Mouse (Mus musculus) CH12.LX (cell line): ENCODE measurements around the gene Mprip. TPM values are rescaled to one million over a fixed set of nuclear protein-coding genes. Genes with fewer than 3 reads are reported as not detected.

ENCODE experiments used
- DNase-seq: peaks from one replicate; pipeline ENCODE4 v3.0.0-alpha.2; 2013; ENCODE audit errors: extremely low read depth
- H3K27ac ChIP-seq: 2 replicates; pipeline ENCODE4 v1.5.1; 2012; ENCODE audit warnings: low read depth, mild to moderate bottlenecking, control low read depth, moderate library complexity; ENCODE audit not compliant: insufficient read depth
- H3K27me3 ChIP-seq: replicated peaks from 2 replicates; pipeline ENCODE3; 2012; ENCODE audit warnings: inconsistent platforms
- H3K36me3 ChIP-seq, 2 experiments: replicated peaks in 1 of 2; 2 replicates each; pipeline versions ENCODE3 to v1.6.1; 2012; ENCODE audit warnings: inconsistent platforms in 1 of 2, low read length in 1 of 2, mild to moderate bottlenecking in 1 of 2, mixed read lengths in 1 of 2, moderate library complexity in 1 of 2; ENCODE audit not compliant: control insufficient read depth in 1 of 2, insufficient read depth in 1 of 2
- H3K4me1 ChIP-seq, 2 experiments: 2 replicates each; pipeline ENCODE4 v1.6.1; 2012; ENCODE audit warnings: inconsistent platforms in 1 of 2, moderate library complexity in 1 of 2; ENCODE audit not compliant: insufficient read depth in 2 of 2, control insufficient read depth in 1 of 2
- H3K4me2 ChIP-seq: 2 replicates; pipeline ENCODE4 v1.6.1; 2012; ENCODE audit warnings: low read depth, mild to moderate bottlenecking, control low read depth; ENCODE audit not compliant: poor library complexity, insufficient read depth, severe bottlenecking
- H3K4me3 ChIP-seq, 3 experiments: fragments of 150-350 bp in 1 of 3; sonication (generic) in 1 of 3; replicated peaks in 1 of 3; 2 replicates each; pipeline versions ENCODE3 to v1.5.1; 2011 to 2012; ENCODE audit warnings: low read depth in 2 of 3, low read length in 2 of 3, mild to moderate bottlenecking in 2 of 3, moderate library complexity in 2 of 3, control low read depth in 1 of 3, improper control_type of control experiment in 1 of 3, inconsistent platforms in 1 of 3, mixed read lengths in 1 of 3; ENCODE audit not compliant: poor library complexity in 1 of 3
- H3K79me2 ChIP-seq: replicated peaks from 2 replicates; pipeline ENCODE4 v1.6.1; 2012; ENCODE audit warnings: mild to moderate bottlenecking, moderate library complexity; ENCODE audit not compliant: control insufficient read depth, poor library complexity, insufficient read depth, severe bottlenecking; ENCODE audit errors: extremely low read depth
- H3K9ac ChIP-seq: 2 replicates; pipeline ENCODE4 v1.6.1; 2012; ENCODE audit warnings: low read depth, mild to moderate bottlenecking, control low read depth, moderate library complexity; ENCODE audit not compliant: insufficient read depth
- H3K9me3 ChIP-seq: replicated peaks from 2 replicates; pipeline ENCODE3; 2012; ENCODE audit warnings: low read length, inconsistent platforms, mixed read lengths
- BHLHE40 ChIP-seq: IDR thresholded peaks from 2 replicates; pipeline ENCODE4 v1.6.1; 2011; ENCODE audit warnings: mild to moderate bottlenecking, low read depth, low read length, improper control_type of control experiment
- CHD1 ChIP-seq: IDR thresholded peaks from 2 replicates; pipeline ENCODE4 v1.6.1; 2012; ENCODE audit warnings: low read depth, low read length, improper control_type of control experiment, inconsistent platforms
- CHD2 ChIP-seq: IDR thresholded peaks from 2 replicates; pipeline ENCODE4 v1.6.1; 2011; ENCODE audit warnings: low read length, improper control_type of control experiment
- CTCF ChIP-seq, 2 experiments: IDR thresholded peaks in 1 of 2; conservative IDR thresholded peaks in 1 of 2; 2 replicates each; pipeline ENCODE4 v1.5.1; 2011 to 2012; ENCODE audit warnings: low read depth in 2 of 2, low read length in 2 of 2, improper control_type of control experiment in 1 of 2, inconsistent platforms in 1 of 2, mild to moderate bottlenecking in 1 of 2, moderate library complexity in 1 of 2
- EP300 ChIP-seq: IDR thresholded peaks from 2 replicates; pipeline ENCODE4 v1.6.1; 2011; ENCODE audit warnings: low read length, improper control_type of control experiment
- ETS1 ChIP-seq: conservative IDR thresholded peaks from 2 replicates; pipeline ENCODE4 v1.6.1; 2012; ENCODE audit warnings: low read depth, mild to moderate bottlenecking, inconsistent platforms, low read length, improper control_type of control experiment, moderate library complexity
- GABPA ChIP-seq: IDR thresholded peaks from 2 replicates; pipeline ENCODE4 v1.6.1; 2012; ENCODE audit warnings: low read depth, low read length, improper control_type of control experiment, inconsistent platforms; ENCODE audit not compliant: insufficient replicate concordance
- HCFC1 ChIP-seq: IDR thresholded peaks from 2 replicates; pipeline ENCODE4 v1.6.1; 2012; ENCODE audit warnings: low read depth, mild to moderate bottlenecking, inconsistent platforms, low read length, improper control_type of control experiment
- IRF4 ChIP-seq: IDR thresholded peaks from 2 replicates; pipeline ENCODE4 v1.6.1; 2014; ENCODE audit warnings: low read depth, mild to moderate bottlenecking, inconsistent platforms, low read length, improper control_type of control experiment
- JUND ChIP-seq: conservative IDR thresholded peaks from 2 replicates; pipeline ENCODE4 v1.6.1; 2011; ENCODE audit warnings: low read depth, low read length, improper control_type of control experiment
- KAT2A ChIP-seq: IDR thresholded peaks from 2 replicates; pipeline ENCODE4 v1.6.1; 2012; ENCODE audit warnings: low read length, improper control_type of control experiment, inconsistent platforms; ENCODE audit not compliant: insufficient replicate concordance
- MAFK ChIP-seq: IDR thresholded peaks from 2 replicates; pipeline ENCODE4 v1.6.1; 2011; ENCODE audit warnings: low read length, improper control_type of control experiment; ENCODE audit not compliant: insufficient replicate concordance
- MAX ChIP-seq: IDR thresholded peaks from 2 replicates; pipeline ENCODE4 v1.6.1; 2011; ENCODE audit warnings: low read length, improper control_type of control experiment
- MAZ ChIP-seq: IDR thresholded peaks from 2 replicates; pipeline ENCODE4 v1.6.1; 2012; ENCODE audit warnings: low read depth, mild to moderate bottlenecking, inconsistent platforms, low read length, improper control_type of control experiment, moderate library complexity
- MXI1 ChIP-seq: IDR thresholded peaks from 2 replicates; pipeline ENCODE4 v1.6.1; 2011; ENCODE audit warnings: mild to moderate bottlenecking, low read depth, low read length, improper control_type of control experiment
- MYC ChIP-seq: IDR thresholded peaks from 2 replicates; pipeline ENCODE4 v1.6.1; 2011; ENCODE audit warnings: low read depth, mild to moderate bottlenecking, improper control_type of control experiment, low read length
- NELFE ChIP-seq: IDR thresholded peaks from 2 replicates; pipeline ENCODE4 v1.6.1; 2011; ENCODE audit warnings: low read depth, low read length, improper control_type of control experiment
- NRF1 ChIP-seq: IDR thresholded peaks from 2 replicates; pipeline ENCODE4 v1.6.1; 2014; ENCODE audit warnings: low read depth, mild to moderate bottlenecking, inconsistent platforms, low read length, improper control_type of control experiment, moderate library complexity
- PAX5 ChIP-seq: IDR thresholded peaks from 2 replicates; pipeline ENCODE4 v1.6.1; 2012; ENCODE audit warnings: low read length, inconsistent platforms, mixed read lengths
- POLR2A ChIP-seq: IDR thresholded peaks from 2 replicates; pipeline ENCODE4 v1.6.1; 2011; ENCODE audit warnings: low read depth, mild to moderate bottlenecking, improper control_type of control experiment, low read length
- RAD21 ChIP-seq: IDR thresholded peaks from 2 replicates; pipeline ENCODE4 v1.6.1; 2011; ENCODE audit warnings: low read depth, mild to moderate bottlenecking, low read length, improper control_type of control experiment, moderate library complexity
- SIN3A ChIP-seq: IDR thresholded peaks from 2 replicates; pipeline ENCODE4 v1.6.1; 2012; ENCODE audit warnings: low read length, improper control_type of control experiment, inconsistent platforms
- SMC3 ChIP-seq: IDR thresholded peaks from 2 replicates; pipeline ENCODE4 v1.6.1; 2011; ENCODE audit warnings: low read depth, low read length, improper control_type of control experiment
- TBP ChIP-seq: conservative IDR thresholded peaks from 2 replicates; pipeline ENCODE4 v1.6.1; 2011; ENCODE audit warnings: low read depth, low read length, improper control_type of control experiment
- UBTF ChIP-seq: IDR thresholded peaks from 2 replicates; pipeline ENCODE4 v1.6.1; 2012; ENCODE audit warnings: low read depth, mild to moderate bottlenecking, inconsistent platforms, low read length, improper control_type of control experiment, moderate library complexity
- USF2 ChIP-seq: conservative IDR thresholded peaks from 2 replicates; pipeline ENCODE4 v1.6.1; 2011; ENCODE audit warnings: low read depth, low read length, improper control_type of control experiment
- ZC3H11A ChIP-seq: IDR thresholded peaks from 2 replicates; pipeline ENCODE4 v1.6.1; 2012; ENCODE audit warnings: low read depth, mild to moderate bottlenecking, inconsistent platforms, low read length, improper control_type of control experiment
- ZMIZ1 ChIP-seq: IDR thresholded peaks from 2 replicates; pipeline ENCODE4 v1.6.1; 2012; ENCODE audit warnings: low read depth, mild to moderate bottlenecking, inconsistent platforms, low read length, improper control_type of control experiment
- ZNF384 ChIP-seq: IDR thresholded peaks from 2 replicates; pipeline ENCODE4 v1.6.1; 2012; ENCODE audit warnings: low read depth, low read length, improper control_type of control experiment, inconsistent platforms
- dilution Hi-C: fragments of 300-500 bp; cut with MboI; formaldehyde crosslinking; loops from 2 replicates; pipeline ENCODE4 v1.14.3; 2020; ENCODE audit warnings: low sequenced_read_pairs; ENCODE audit not compliant: extremely low pct_unique_long_range_greater_than_20kb, extremely low pct_ligation_motif_present
- in situ Hi-C: fragments of 300-500 bp; cut with MboI; formaldehyde crosslinking; loops from 3 replicates; pipeline ENCODE4 v1.14.3; 2019; ENCODE audit warnings: low sequenced_read_pairs, low pct_ligation_motif_present, low pct_unique_long_range_greater_than_20kb, mixed read lengths
- polyA plus RNA-seq: library from polyadenylated mRNA; unstranded; fragments of >175 nt; gene quantifications from 2 replicates; pipeline ENCODE4 v1.2.1, GENCODE M21; 2012; ENCODE audit warnings: low read depth; ENCODE audit not compliant: insufficient read length
- total RNA-seq, 2 experiments: library from RNA; depleted of rRNA; stranded (reverse); fragments of 300-350 nt in 1 of 2; fragments of >200 nt in 1 of 2; gene quantifications; 2 replicates each; pipeline ENCODE4 v1.2.3; 2012 to 2014

The Mprip gene
- total and polyA plus RNA-seq, 3 experiments = 50.6 to 59.5 (median 56.4) TPM

DNA sequence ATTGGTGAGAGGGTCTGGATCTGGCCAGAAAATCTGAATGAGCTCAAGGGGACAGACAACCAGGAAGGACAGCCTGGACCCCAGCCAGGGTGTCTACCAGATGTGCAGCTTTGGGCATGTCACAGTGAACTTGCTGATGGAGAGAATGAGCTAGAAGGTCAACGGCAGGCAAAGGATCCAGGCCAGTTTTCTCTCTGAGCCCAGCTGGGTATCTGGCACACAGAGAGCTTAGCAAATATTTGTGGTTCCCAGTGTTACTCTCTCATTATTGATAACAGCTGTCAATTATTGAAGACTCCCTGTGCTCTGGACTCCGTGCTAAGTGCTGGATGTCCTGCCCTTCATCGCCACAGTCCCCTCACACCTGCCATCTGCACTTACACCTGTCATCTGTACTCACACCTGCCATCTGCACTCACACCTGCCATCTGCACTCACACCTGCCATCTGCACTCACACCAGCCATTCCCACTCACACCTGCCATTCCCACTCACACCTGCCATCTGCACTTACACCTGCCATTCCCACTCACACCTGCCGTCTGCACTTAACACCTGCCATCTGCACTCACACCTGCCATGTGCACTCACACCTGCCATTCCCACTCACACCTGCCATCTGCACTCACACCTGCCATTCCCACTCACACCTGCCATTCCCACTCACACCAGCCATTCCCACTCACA lies 21.0 kb upstream of the Mprip start:
- dilution Hi-C loops = no loop called here

DNA sequence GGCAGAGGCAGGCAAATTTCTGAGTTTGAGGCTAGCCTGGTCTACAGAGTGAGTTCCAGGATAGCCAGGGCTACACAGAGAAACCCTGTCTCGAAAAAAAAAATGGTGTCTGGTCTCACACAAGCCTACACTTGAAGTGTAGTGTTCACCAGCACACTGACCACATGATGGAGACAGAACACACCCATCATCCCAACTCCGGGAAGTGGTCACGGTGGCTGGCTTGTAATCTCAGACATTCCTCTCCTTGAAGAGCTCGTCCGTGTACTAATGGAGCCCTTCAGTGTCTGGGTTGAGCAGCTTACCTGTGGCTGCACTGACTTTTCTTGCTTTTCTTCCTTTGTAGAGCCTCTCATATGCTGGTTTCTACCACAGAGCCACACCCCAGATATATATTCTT lies 19.9 kb upstream of the Mprip start:
- H3K4me3 ChIP-seq = no peak overlapping the region
- H3K9me3 ChIP-seq = no peaks in the 10 kb centered on the region
- H3K9ac ChIP-seq = no peak overlapping the region
- TF ChIP-seq MXI1 (no peak), TBP (no peak), IRF4 (no peak), SMC3 (no peak), RAD21 (no peak), BHLHE40 (no peak), ZC3H11A (no peak), ETS1 (no peak), JUND (no peak), ZNF384 (no peak), CHD1 (no peak), HCFC1 (no peak), ZMIZ1 (no peak), MAZ (no peak), PAX5 (no peak), GABPA (no peak), KAT2A (no peak), MYC (no peak), POLR2A (no peak)
- TF ChIP-seq, all 38 proteins: peak for 0
- H3K4me1 ChIP-seq = peaks cover 4 to 15% of the 10 kb centered on the region in 2 experiments
- no peak overlapping the region for H3K4me2 ChIP-seq
- H3K27me3 ChIP-seq = peaks cover 23% of the 10 kb centered on the region
- no peaks in the 10 kb centered on the region for H3K79me2 ChIP-seq
- no peak overlapping the region for H3K27ac ChIP-seq
- in situ Hi-C loops = loop anchor here (5.0 kb wide), 1 partner anchor 41 kb away; no protein-coding TSS in a partner anchor
- dilution Hi-C loops = no loop called here
- no peak for DNase-seq
- H3K36me3 ChIP-seq = no peaks in the 10 kb centered on the region

More for the DNA sequence above, 21.0 kb upstream of the Mprip start:
- DNase-seq = no peak
- H3K4me3 ChIP-seq = no peak overlapping the region
- no peak overlapping the region for H3K27ac ChIP-seq
- peaks cover 4 to 15% of the 10 kb centered on the region in 2 experiments for H3K4me1 ChIP-seq
- H3K27me3 ChIP-seq = peaks cover 13% of the 10 kb centered on the region
- TF ChIP-seq NRF1 = no peak
- no peak for TF ChIP-seq BHLHE40
- TF ChIP-seq USF2 = no peak
- TF ChIP-seq EP300 = no peak
- TF ChIP-seq MYC = no peak
- TF ChIP-seq ETS1 = no peak
- TF ChIP-seq RAD21 = no peak
- TF ChIP-seq MAX = no peak
- no peak for TF ChIP-seq GABPA
- no peak for TF ChIP-seq MAFK
- no peak for TF ChIP-seq IRF4
- TF ChIP-seq UBTF = no peak
- TF ChIP-seq PAX5 = no peak
- no peak for TF ChIP-seq SIN3A
- TF ChIP-seq CTCF (conservative IDR thresholded peaks at IDR 0.05 in 1 of 2, IDR thresholded peaks at IDR 0.05 in 1 of 2; ENCODE audit: low read depth in 2 of 2, low read length in 2 of 2) = no peak
- no peak for TF ChIP-seq NELFE
- no peak for TF ChIP-seq CHD2
- TF ChIP-seq MAZ = no peak
- no peak for TF ChIP-seq CHD1
- TF ChIP-seq, all 38 proteins: peak for 0
- H3K36me3 ChIP-seq = no peaks in the 10 kb centered on the region
- no peak overlapping the region for H3K9ac ChIP-seq
- H3K79me2 ChIP-seq = no peaks in the 10 kb centered on the region
- no peak overlapping the region for H3K4me2 ChIP-seq
- no peaks in the 10 kb centered on the region for H3K9me3 ChIP-seq
- in situ Hi-C loops = loop anchor here (5.0 kb wide), 1 partner anchor 42 kb away; no protein-coding TSS in a partner anchor
